Mouse (Mus musculus): ENCODE measurements around the gene AU021092. TPM values are rescaled to one million over a fixed set of nuclear protein-coding genes. Genes with fewer than 3 reads are reported as not detected.

The AU021092 gene
- polyA plus RNA-seq, 1 experiment from 2014 or later, result 2.0 TPM

- no peak overlapping the region for H3K4me2 ChIP-seq (ENCODE audit: low read depth, low read length)
- 71% methylated on average over 5 of the region's 5 CpGs for WGBS
- no peak overlapping the region for H3K27ac ChIP-seq (replicated peaks; ENCODE audit: low read depth, low read length)
- H3K27me3 ChIP-seq (ENCODE audit: control insufficient read depth, insufficient read depth, low read length), result no peaks in the 10 kb centered on the region
- DNase-seq (ENCODE audit: low spot score), result no peak
- H3K36me3 ChIP-seq (replicated peaks; ENCODE audit: control insufficient read depth, insufficient read depth, low read depth, low read length), result no peaks in the 10 kb centered on the region
- no peaks in the 10 kb centered on the region for H3K4me1 ChIP-seq (ENCODE audit: control insufficient read depth, insufficient read depth, low read length)
- no peak for ATAC-seq (replicated peaks; ENCODE audit: insufficient number of reproducible peaks, low FRiP score, low TSS enrichment, low read depth)
- H3K9ac ChIP-seq (replicated peaks; ENCODE audit: low read length), result no peak overlapping the region
- H3K9me3 ChIP-seq (replicated peaks; ENCODE audit: control insufficient read depth, low read length), result no peaks in the 10 kb centered on the region
- H3K4me3 ChIP-seq (ENCODE audit: low read depth, low read length), result no peak overlapping the region
Measured at GRCm38 (mm10) chr16:5206051-5206450, 16.0 kb downstream of the AU021092 start.

- no peak for ATAC-seq (replicated peaks; ENCODE audit: insufficient number of reproducible peaks, low FRiP score, low TSS enrichment, low read depth)
Measured at GRCm38 (mm10) chr16:5205431-5205970, 16.6 kb downstream of the AU021092 start.

GRCm38 (mm10) chr16:5203668-5204433, 18.2 kb downstream of the AU021092 start, which contains the start of gene Nagpa:
TSS of gene Nagpa (minus strand) at chr16:5204012.
- H3K9me3 ChIP-seq (replicated peaks; ENCODE audit: control insufficient read depth, low read length), result no peaks in the 10 kb centered on the region
- peak within 1 kb of the TSS; percentile 72 for H3K9ac ChIP-seq (replicated peaks; ENCODE audit: low read length)
- no peaks in the 10 kb centered on the region for H3K4me1 ChIP-seq (ENCODE audit: control insufficient read depth, insufficient read depth, low read length)
- H3K36me3 ChIP-seq (replicated peaks; ENCODE audit: control insufficient read depth, insufficient read depth, low read depth, low read length), result no peaks in the 10 kb centered on the region
- DNase-seq (ENCODE audit: low spot score) (peak; percentile 92), ATAC-seq (replicated peaks; ENCODE audit: insufficient number of reproducible peaks, low FRiP score, low TSS enrichment, low read depth) (peak; percentile 85)
- 4% methylated on average over 40 of the region's 40 CpGs for WGBS
- H3K27me3 ChIP-seq (ENCODE audit: control insufficient read depth, insufficient read depth, low read length), result no peaks in the 10 kb centered on the region
- H3K27ac ChIP-seq (replicated peaks; ENCODE audit: low read depth, low read length), result no peak within 1 kb of the TSS
- peak within 1 kb of the TSS; percentile 83 for H3K4me3 ChIP-seq (ENCODE audit: low read depth, low read length)
- peak within 1 kb of the TSS; percentile 97 for H3K4me2 ChIP-seq (ENCODE audit: low read depth, low read length)

More at GRCm38 (mm10) chr16:5205431-5205970, 16.6 kb downstream of the AU021092 start:
- WGBS, result 92% methylated on average over 5 of the region's 5 CpGs
- no peak overlapping the region for H3K9ac ChIP-seq (replicated peaks; ENCODE audit: low read length)
- no peaks in the 10 kb centered on the region for H3K36me3 ChIP-seq (replicated peaks; ENCODE audit: control insufficient read depth, insufficient read depth, low read depth, low read length)
- H3K4me3 ChIP-seq (ENCODE audit: low read depth, low read length), result no peak overlapping the region
- H3K9me3 ChIP-seq (replicated peaks; ENCODE audit: control insufficient read depth, low read length), result no peaks in the 10 kb centered on the region
- no peaks in the 10 kb centered on the region for H3K4me1 ChIP-seq (ENCODE audit: control insufficient read depth, insufficient read depth, low read length)
- no peak for DNase-seq (ENCODE audit: low spot score)
- no peak overlapping the region for H3K27ac ChIP-seq (replicated peaks; ENCODE audit: low read depth, low read length)
- no peaks in the 10 kb centered on the region for H3K27me3 ChIP-seq (ENCODE audit: control insufficient read depth, insufficient read depth, low read length)
- H3K4me2 ChIP-seq (ENCODE audit: low read depth, low read length), result no peak overlapping the region

GRCm38 (mm10) chr16:5203200-5203599, 18.9 kb downstream of the AU021092 start:
- no peak for ATAC-seq (replicated peaks; ENCODE audit: insufficient number of reproducible peaks, low FRiP score, low TSS enrichment, low read depth)
- no peaks in the 10 kb centered on the region for H3K9me3 ChIP-seq (replicated peaks; ENCODE audit: control insufficient read depth, low read length)
- 2% methylated on average over 36 of the region's 36 CpGs for WGBS
- peak overlapping the region; percentile 72 for H3K9ac ChIP-seq (replicated peaks; ENCODE audit: low read length)
- H3K36me3 ChIP-seq (replicated peaks; ENCODE audit: control insufficient read depth, insufficient read depth, low read depth, low read length), result no peaks in the 10 kb centered on the region
- no peak overlapping the region for H3K27ac ChIP-seq (replicated peaks; ENCODE audit: low read depth, low read length)
- no peaks in the 10 kb centered on the region for H3K27me3 ChIP-seq (ENCODE audit: control insufficient read depth, insufficient read depth, low read length)
- peak overlapping the region; percentile 83 for H3K4me3 ChIP-seq (ENCODE audit: low read depth, low read length)
- H3K4me2 ChIP-seq (ENCODE audit: low read depth, low read length), result peak overlapping the region; percentile 97
- no peaks in the 10 kb centered on the region for H3K4me1 ChIP-seq (ENCODE audit: control insufficient read depth, insufficient read depth, low read length)
- no peak for DNase-seq (ENCODE audit: low spot score)

GRCm38 (mm10) chr16:5202681-5203080, 19.4 kb downstream of the AU021092 start:
- Histone ChIP-seq H3K4me3 (ENCODE audit: low read depth, low read length) (peak overlapping the region; percentile 83), H3K4me1 (ENCODE audit: control insufficient read depth, insufficient read depth, low read length) (no peaks in the 10 kb centered on the region), H3K4me2 (ENCODE audit: low read depth, low read length) (peak overlapping the region; percentile 97), H3K9me3 (replicated peaks; ENCODE audit: control insufficient read depth, low read length) (no peaks in the 10 kb centered on the region), H3K27ac (replicated peaks; ENCODE audit: low read depth, low read length) (no peak overlapping the region), H3K36me3 (replicated peaks; ENCODE audit: control insufficient read depth, insufficient read depth, low read depth, low read length) (no peaks in the 10 kb centered on the region), H3K27me3 (ENCODE audit: control insufficient read depth, insufficient read depth, low read length) (no peaks in the 10 kb centered on the region), H3K9ac (replicated peaks; ENCODE audit: low read length) (no peak overlapping the region)
- 12% methylated on average over 4 of the region's 4 CpGs for WGBS
- DNase-seq (ENCODE audit: low spot score) (peak; percentile 65), ATAC-seq (replicated peaks; ENCODE audit: insufficient number of reproducible peaks, low FRiP score, low TSS enrichment, low read depth) (no peak)

- no peak for ATAC-seq (replicated peaks; ENCODE audit: insufficient number of reproducible peaks, low FRiP score, low TSS enrichment, low read depth)
- Histone ChIP-seq H3K4me2 (ENCODE audit: low read depth, low read length) (no peak overlapping the region), H3K9ac (replicated peaks; ENCODE audit: low read length) (no peak overlapping the region), H3K4me1 (ENCODE audit: control insufficient read depth, insufficient read depth, low read length) (no peaks in the 10 kb centered on the region), H3K27ac (replicated peaks; ENCODE audit: low read depth, low read length) (no peak overlapping the region), H3K36me3 (replicated peaks; ENCODE audit: control insufficient read depth, insufficient read depth, low read depth, low read length) (no peaks in the 10 kb centered on the region), H3K27me3 (ENCODE audit: control insufficient read depth, insufficient read depth, low read length) (no peaks in the 10 kb centered on the region), H3K9me3 (replicated peaks; ENCODE audit: control insufficient read depth, low read length) (no peaks in the 10 kb centered on the region), H3K4me3 (ENCODE audit: low read depth, low read length) (no peak overlapping the region)
- peak; percentile 78 for DNase-seq (ENCODE audit: low spot score)
- WGBS, result 27% methylated on average over 6 of the region's 6 CpGs
Measured at GRCm38 (mm10) chr16:5195080-5195479, 27.0 kb downstream of the AU021092 start.

- Histone ChIP-seq H3K36me3 (replicated peaks; ENCODE audit: control insufficient read depth, insufficient read depth, low read depth, low read length) (no peaks in the 10 kb centered on the region), H3K4me1 (ENCODE audit: control insufficient read depth, insufficient read depth, low read length) (no peaks in the 10 kb centered on the region), H3K9ac (replicated peaks; ENCODE audit: low read length) (no peak overlapping the region), H3K9me3 (replicated peaks; ENCODE audit: control insufficient read depth, low read length) (no peaks in the 10 kb centered on the region), H3K27me3 (ENCODE audit: control insufficient read depth, insufficient read depth, low read length) (no peaks in the 10 kb centered on the region), H3K4me3 (ENCODE audit: low read depth, low read length) (no peak overlapping the region), H3K27ac (replicated peaks; ENCODE audit: low read depth, low read length) (no peak overlapping the region), H3K4me2 (ENCODE audit: low read depth, low read length) (no peak overlapping the region)
- DNase-seq (ENCODE audit: low spot score) (no peak), ATAC-seq (replicated peaks; ENCODE audit: insufficient number of reproducible peaks, low FRiP score, low TSS enrichment, low read depth) (no peak)
- 72% methylated on average over 7 of the region's 7 CpGs for WGBS
Measured at GRCm38 (mm10) chr16:5186234-5186633, 35.9 kb downstream of the AU021092 start.

- no peak overlapping the region for H3K27ac ChIP-seq (replicated peaks; ENCODE audit: low read depth, low read length)
- DNase-seq (ENCODE audit: low spot score) (no peak), ATAC-seq (replicated peaks; ENCODE audit: insufficient number of reproducible peaks, low FRiP score, low TSS enrichment, low read depth) (no peak)
- H3K4me2 ChIP-seq (ENCODE audit: low read depth, low read length), result no peak overlapping the region
- WGBS, result 56% methylated on average over 7 of the region's 7 CpGs
- no peaks in the 10 kb centered on the region for H3K9me3 ChIP-seq (replicated peaks; ENCODE audit: control insufficient read depth, low read length)
- no peak overlapping the region for H3K9ac ChIP-seq (replicated peaks; ENCODE audit: low read length)
- H3K4me3 ChIP-seq (ENCODE audit: low read depth, low read length), result no peak overlapping the region
- H3K27me3 ChIP-seq (ENCODE audit: control insufficient read depth, insufficient read depth, low read length), result no peaks in the 10 kb centered on the region
- H3K4me1 ChIP-seq (ENCODE audit: control insufficient read depth, insufficient read depth, low read length), result no peaks in the 10 kb centered on the region
- H3K36me3 ChIP-seq (replicated peaks; ENCODE audit: control insufficient read depth, insufficient read depth, low read depth, low read length), result no peaks in the 10 kb centered on the region
Measured at GRCm38 (mm10) chr16:5185691-5186090, 36.4 kb downstream of the AU021092 start.

Data from embryonic facial prominence, embryonic 11.5 days (tissue).